Mouse (Mus musculus) activated CD4-positive, CD25-positive, alpha-beta regulatory T cell, adult 4 months (primary cell): ENCODE results near the gene Neu3. TPM values are rescaled to one million over a fixed set of nuclear protein-coding genes. Genes with fewer than 3 reads are reported as not detected.

Experiments
- ATAC-seq: one replicate; pipeline ENCODE4 v1.8.0; 2017
- polyA plus RNA-seq, 2 experiments: library from polyadenylated mRNA; unstranded; fragments of 100-300 nt; shearing (Covaris generic); gene quantifications; one replicate each; pipeline ENCODE4 v1.2.1; 2017

Gene Neu3
- 10 to 100 TPM; 24.2 to 29.1 TPM for polyA plus RNA-seq

GRCm38 (mm10) chr7:99828083-99828570, at the start of gene Neu3:
Gene Neu3, minus strand, starts transcription at chr7:99828417.
- ATAC-seq, result peak; percentile 95

GRCm38 (mm10) chr7:99876345-99876744, 48.1 kb upstream of the Neu3 start:
- peak; percentile 81 for ATAC-seq

- no peak for ATAC-seq
These were observed 47.7 kb upstream of the Neu3 start for GRCm38 (mm10) chr7:99875891-99876290.

GRCm38 (mm10) chr7:99873965-99874364, 45.7 kb upstream of the Neu3 start:
- no peak for ATAC-seq

GRCm38 (mm10) chr7:99869296-99869695, 41.1 kb upstream of the Neu3 start:
- ATAC-seq, result no peak

- no peak for ATAC-seq
These were observed 37.0 kb upstream of the Neu3 start for GRCm38 (mm10) chr7:99865219-99865618.

GRCm38 (mm10) chr7:99864241-99865028, 36.2 kb upstream of the Neu3 start:
- ATAC-seq, result no peak

- no peak for ATAC-seq
These were observed 35.1 kb upstream of the Neu3 start, which contains the start of gene Spcs2 for GRCm38 (mm10) chr7:99863362-99863761. Gene Spcs2, minus strand, starts transcription at chr7:99863462.

GRCm38 (mm10) chr7:99858813-99859585, 30.8 kb upstream of the Neu3 start, which contains the start of gene Xrra1:
Gene Xrra1, plus strand, starts transcription at chr7:99859116.
- ATAC-seq, result peak; percentile 84

GRCm38 (mm10) chr7:99858175-99858812, 30.1 kb upstream of the Neu3 start:
- ATAC-seq, result no peak

- ATAC-seq, result peak; percentile 57
These were observed 28.1 kb upstream of the Neu3 start for GRCm38 (mm10) chr7:99856266-99856861.

- ATAC-seq, result no peak
These were observed 26.1 kb upstream of the Neu3 start for GRCm38 (mm10) chr7:99854311-99854710.

GRCm38 (mm10) chr7:99853350-99853749, 25.1 kb upstream of the Neu3 start:
- no peak for ATAC-seq

GRCm38 (mm10) chr7:99851618-99852017, 23.4 kb upstream of the Neu3 start:
- ATAC-seq, result no peak

- no peak for ATAC-seq
These were observed 22.9 kb upstream of the Neu3 start for GRCm38 (mm10) chr7:99851121-99851520.

GRCm38 (mm10) chr7:99850534-99850933, 22.3 kb upstream of the Neu3 start:
- no peak for ATAC-seq

- ATAC-seq, result no peak
These were observed 17.5 kb upstream of the Neu3 start for GRCm38 (mm10) chr7:99845533-99846236.

GRCm38 (mm10) chr7:99838241-99838640, 10.0 kb upstream of the Neu3 start:
- no peak for ATAC-seq

- ATAC-seq, result no peak
These were observed 9.3 kb upstream of the Neu3 start for GRCm38 (mm10) chr7:99837358-99838071.

GRCm38 (mm10) chr7:99836781-99837180, 8.6 kb upstream of the Neu3 start:
- ATAC-seq, result no peak

GRCm38 (mm10) chr7:99834314-99834853, 6.2 kb upstream of the Neu3 start:
- no peak for ATAC-seq
